1 mouse cellular context compared by ENCODE assay signal in the genomic region with DNA sequence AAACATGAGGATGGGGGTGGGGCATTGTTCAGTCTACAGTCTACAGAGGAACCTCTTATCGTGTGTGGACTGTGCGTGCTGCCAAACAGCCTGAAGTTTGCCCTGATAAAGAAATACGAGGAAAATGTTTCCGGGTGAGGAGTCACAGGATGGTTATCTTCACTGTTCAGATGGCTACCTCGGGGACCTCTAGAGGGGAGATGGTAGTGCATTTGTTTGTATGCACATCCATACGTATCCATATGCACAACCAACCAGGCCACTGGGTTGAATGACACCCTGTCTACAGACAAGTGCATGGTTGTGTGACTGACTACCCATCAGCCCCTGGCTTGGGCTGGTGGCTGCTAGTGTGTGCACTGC.
TF ChIP-seq lines count a peak whose summit lies in the region.

No protein-coding gene starts in this region.

TF ChIP-seq in MEL, 35 proteins besides CTCF, POLR2A, EP300 and RAD21:
- TF ChIP-seq ZNF384 (IDR thresholded peaks at IDR 0.05; ENCODE audit: low read depth, low read length) (peak; percentile 68), NELFE (IDR thresholded peaks at IDR 0.05; ENCODE audit: low read depth, low read length) (peak; percentile 18; the same call in 1 of the 2 replicates), ETS1 (IDR thresholded peaks at IDR 0.05; ENCODE audit: low read depth, low read length) (peak; percentile 97), E2F4 (IDR thresholded peaks at IDR 0.05; ENCODE audit: borderline replicate concordance, low read depth, low read length) (peak; percentile 85), HCFC1 (IDR thresholded peaks at IDR 0.05; ENCODE audit: low read depth, low read length) (peak; percentile 80), MYC (IDR thresholded peaks at IDR 0.05; ENCODE audit: low read depth, low read length) (peak; percentile 88), TAL1 (IDR thresholded peaks at IDR 0.05; ENCODE audit: low read length) (peak; percentile 94), POLR2AphosphoS2 (IDR thresholded peaks at IDR 0.05; ENCODE audit: low read length) (peak; percentile 87), CHD1 (IDR thresholded peaks at IDR 0.05; ENCODE audit: low read depth, low read length) (no peak), ZC3H11A (IDR thresholded peaks at IDR 0.05; ENCODE audit: low read depth, low read length) (peak; percentile 15; the same call in 1 of the 2 replicates), USF2 (IDR thresholded peaks at IDR 0.05; ENCODE audit: borderline replicate concordance in 1 of 2, insufficient read depth in 1 of 2, low read depth in 1 of 2, low read length in 2 of 2) (no peak), MAX (IDR thresholded peaks at IDR 0.05; ENCODE audit: low read length) (peak; percentile 92), ZKSCAN1 (IDR thresholded peaks at IDR 0.05; ENCODE audit: low read depth, low read length) (peak; percentile 55; the same call in 1 of the 2 replicates), MXI1 (IDR thresholded peaks at IDR 0.05; ENCODE audit: low read depth, low read length) (peak; percentile 88), ELF1 (IDR thresholded peaks at IDR 0.05; ENCODE audit: low read depth, low read length) (peak; percentile 64; the same call in 1 of the 2 replicates), MYB (IDR thresholded peaks at IDR 0.05; ENCODE audit: low read depth, low read length) (peak; percentile 72), NRF1 (IDR thresholded peaks at IDR 0.05; ENCODE audit: insufficient read depth, low read depth, low read length, poor library complexity, severe bottlenecking) (no peak), SMC3 (IDR thresholded peaks at IDR 0.05; ENCODE audit: low read depth, low read length) (0 out of 2 replicates have a peak, but pooled peaks have one; percentile 24), TCF12 (IDR thresholded peaks at IDR 0.05; ENCODE audit: low read depth, low read length) (peak; percentile 99), BHLHE40 (IDR thresholded peaks at IDR 0.05; ENCODE audit: borderline replicate concordance, low read depth, low read length) (peak; percentile 91), KAT2A (conservative IDR thresholded peaks at IDR 0.05; ENCODE audit: low read depth, low read length) (peak; percentile 55; the same call in 1 of the 2 replicates), USF1 (IDR thresholded peaks at IDR 0.05; ENCODE audit: low read depth, low read length) (peak; percentile 14), MEF2A (IDR thresholded peaks at IDR 0.05; ENCODE audit: extremely low read depth, insufficient replicate concordance, low read depth, low read length, poor library complexity, severe bottlenecking) (no peak), CHD2 (IDR thresholded peaks at IDR 0.05; ENCODE audit: low read length) (peak; percentile 89), RCOR1 (IDR thresholded peaks at IDR 0.05; ENCODE audit: low read depth, low read length) (peak; percentile 91), UBTF (IDR thresholded peaks at IDR 0.05; ENCODE audit: borderline replicate concordance, insufficient read depth, low read depth, low read length) (no peak), TBP (IDR thresholded peaks at IDR 0.05; ENCODE audit: low read depth, low read length) (peak; percentile 58; the same call in 1 of the 2 replicates), SIN3A (IDR thresholded peaks at IDR 0.05; ENCODE audit: low read length) (peak; percentile 97), GATA1 (IDR thresholded peaks at IDR 0.05; ENCODE audit: low read depth, low read length) (peak; percentile 99), JUND (IDR thresholded peaks at IDR 0.05; ENCODE audit: low read depth, low read length) (peak; percentile 69; the same call in 1 of the 2 replicates), GABPA (IDR thresholded peaks at IDR 0.05; ENCODE audit: low read depth, low read length) (peak; percentile 39; the same call in 1 of the 2 replicates), ZMIZ1 (IDR thresholded peaks at IDR 0.05; ENCODE audit: low read depth, low read length) (peak; percentile 77; the same call in 1 of the 2 replicates), MAFK (IDR thresholded peaks at IDR 0.05; ENCODE audit: borderline replicate concordance, low read depth, low read length) (peak; percentile 79; the same call in 1 of the 2 replicates), POLR2AphosphoS5 (IDR thresholded peaks at IDR 0.05; ENCODE audit: borderline replicate concordance, low read depth, low read length) (no peak), MAZ (IDR thresholded peaks at IDR 0.05; ENCODE audit: low read depth, low read length) (peak; percentile 91; the same call in 1 of the 2 replicates)
TF ChIP-seq in MEL: peak in this region for 29.
